Mouse (Mus musculus) frontal cortex, adult 2 months (tissue): ENCODE measurements around the gene Fam196a. TPM values are rescaled to one million over a fixed set of nuclear protein-coding genes. Genes with fewer than 3 reads are reported as not detected.

ENCODE experiments used
- DNase-seq, 2 experiments: peaks; one replicate each; pipeline ENCODE4 v3.0.0; 2022; ENCODE audit warnings: low spot score in 1 of 2; ENCODE audit errors: extremely low spot score in 1 of 2
- polyA plus RNA-seq: library from polyadenylated mRNA; depleted of rRNA; stranded (reverse); fragments of >200 nt; gene quantifications from 2 replicates; pipeline ENCODE4 v1.2.3, GENCODE M21; 2012; rRNA removed

Fam196a gene
- 12.5 and 13.1 TPM in 2 replicates for polyA plus RNA-seq

- DNase-seq, result peak; percentile 42 to 82
These were observed at the start of gene Fam196a for GRCm38 (mm10) chr7:134937927-134938609. Gene Fam196a, minus strand, starts transcription at chr7:134938430.

GRCm38 (mm10) chr7:134961608-134962007, 23.4 kb upstream of the Fam196a start:
- no peak for DNase-seq

GRCm38 (mm10) chr7:134960871-134961270, 22.6 kb upstream of the Fam196a start:
- no peak for DNase-seq

- DNase-seq, result no peak
These were observed 20.9 kb upstream of the Fam196a start for GRCm38 (mm10) chr7:134959086-134959485.

- DNase-seq, result peak in 1 of 2 experiments; percentile 30
These were observed 7.9 kb upstream of the Fam196a start for GRCm38 (mm10) chr7:134945925-134946716.

GRCm38 (mm10) chr7:134943701-134944100, 5.5 kb upstream of the Fam196a start:
- no peak for DNase-seq

- no peak for DNase-seq
These were observed 4.8 kb upstream of the Fam196a start for GRCm38 (mm10) chr7:134943063-134943462.

- no peak for DNase-seq
These were observed 3.7 kb upstream of the Fam196a start for GRCm38 (mm10) chr7:134941891-134942290.

- DNase-seq, result peak in 1 of 2 experiments; percentile 12
These were observed 731 bp downstream of the Fam196a start for GRCm38 (mm10) chr7:134937471-134937926.

- DNase-seq, result no peak
These were observed 6.3 kb downstream of the Fam196a start for GRCm38 (mm10) chr7:134931886-134932285.

GRCm38 (mm10) chr7:134901992-134902391, 36.2 kb downstream of the Fam196a start:
- DNase-seq, result no peak

- no peak for DNase-seq
These were observed 38.8 kb downstream of the Fam196a start for GRCm38 (mm10) chr7:134899462-134899861.

GRCm38 (mm10) chr7:134894604-134895003, 43.6 kb downstream of the Fam196a start:
- no peak for DNase-seq

- peak in 1 of 2 experiments; percentile 52 for DNase-seq
These were observed 45.3 kb downstream of the Fam196a start for GRCm38 (mm10) chr7:134892972-134893371.

GRCm38 (mm10) chr7:134892449-134892871, 45.8 kb downstream of the Fam196a start:
- no peak for DNase-seq

GRCm38 (mm10) chr7:134883516-134883915, 54.7 kb downstream of the Fam196a start:
- DNase-seq, result no peak

- no peak for DNase-seq
These were observed 57.8 kb downstream of the Fam196a start for GRCm38 (mm10) chr7:134880431-134880830.

- DNase-seq, result no peak
These were observed 59.2 kb downstream of the Fam196a start for GRCm38 (mm10) chr7:134878985-134879384.

GRCm38 (mm10) chr7:134872981-134873380, 65.2 kb downstream of the Fam196a start:
- DNase-seq, result no peak

GRCm38 (mm10) chr7:134872511-134872910, 65.7 kb downstream of the Fam196a start:
- DNase-seq, result no peak

- DNase-seq, result peak in 1 of 2 experiments; percentile 23
These were observed 74.1 kb downstream of the Fam196a start for GRCm38 (mm10) chr7:134864175-134864574.

- DNase-seq, result no peak
These were observed 76.2 kb downstream of the Fam196a start for GRCm38 (mm10) chr7:134862000-134862399.
